Mouse (Mus musculus): Measurements from ENCODE around the gene Glrb. TPM values are rescaled to one million over a fixed set of nuclear protein-coding genes. Genes with fewer than 3 reads are reported as not detected.

Glrb gene
- polyA plus RNA-seq, 1 experiment from 2014 or later: 30.2 TPM

GRCm38 (mm10) chr3:80885174-80885573 lies 28.3 kb downstream of the Glrb start:
- Histone ChIP-seq H3K4me2 (ENCODE audit: low read length) (no peak overlapping the region), H3K36me3 (ENCODE audit: control insufficient read depth, insufficient read depth, low read length) (no peaks in the 10 kb centered on the region; the same call in 1 of the 2 replicates), H3K27me3 (ENCODE audit: control insufficient read depth, insufficient read depth, low read length) (no peaks in the 10 kb centered on the region), H3K4me1 (ENCODE audit: control insufficient read depth, insufficient read depth, low read length) (peaks cover 5% of the 10 kb centered on the region; the same call in 1 of the 2 replicates), H3K9ac (replicated peaks; ENCODE audit: low read length) (no peak overlapping the region), H3K27ac (replicated peaks; ENCODE audit: low read depth, low read length) (no peak overlapping the region), H3K9me3 (ENCODE audit: control insufficient read depth, low read length) (no peaks in the 10 kb centered on the region), H3K4me3 (replicated peaks; ENCODE audit: low read depth, low read length) (no peak overlapping the region)
- ATAC-seq (ENCODE audit: low FRiP score, low TSS enrichment): no peak
- WGBS: 96% methylated on average over 1 of the region's 1 CpGs
- no peak for DNase-seq

GRCm38 (mm10) chr3:80883601-80884000 lies 29.9 kb downstream of the Glrb start:
- WGBS: 88% methylated on average over 6 of the region's 6 CpGs
- no peak overlapping the region for H3K4me3 ChIP-seq (replicated peaks; ENCODE audit: low read depth, low read length)

GRCm38 (mm10) chr3:80880660-80881293 lies 32.7 kb downstream of the Glrb start:
- Histone ChIP-seq H3K4me3 (replicated peaks; ENCODE audit: low read depth, low read length) (no peak overlapping the region), H3K27me3 (ENCODE audit: control insufficient read depth, insufficient read depth, low read length) (no peaks in the 10 kb centered on the region), H3K9me3 (ENCODE audit: control insufficient read depth, low read length) (no peaks in the 10 kb centered on the region), H3K4me2 (ENCODE audit: low read length) (no peak overlapping the region), H3K9ac (replicated peaks; ENCODE audit: low read length) (no peak overlapping the region), H3K36me3 (ENCODE audit: control insufficient read depth, insufficient read depth, low read length) (no peaks in the 10 kb centered on the region; the same call in 1 of the 2 replicates), H3K4me1 (ENCODE audit: control insufficient read depth, insufficient read depth, low read length) (peaks cover 5% of the 10 kb centered on the region; the same call in 1 of the 2 replicates), H3K27ac (replicated peaks; ENCODE audit: low read depth, low read length) (no peak overlapping the region; the same call in 1 of the 2 replicates)
- WGBS: 53% methylated on average over 6 of the region's 6 CpGs
- DNase-seq: peak; percentile 65
- ATAC-seq (ENCODE audit: low FRiP score, low TSS enrichment): no peak; the same call in 1 of the 2 replicates

More at GRCm38 (mm10) chr3:80883601-80884000, 29.9 kb downstream of the Glrb start:
- DNase-seq (no peak), ATAC-seq (ENCODE audit: low FRiP score, low TSS enrichment) (no peak)
- Histone ChIP-seq H3K36me3 (ENCODE audit: control insufficient read depth, insufficient read depth, low read length) (no peaks in the 10 kb centered on the region; the same call in 1 of the 2 replicates), H3K27ac (replicated peaks; ENCODE audit: low read depth, low read length) (no peak overlapping the region), H3K4me1 (ENCODE audit: control insufficient read depth, insufficient read depth, low read length) (peaks cover 5% of the 10 kb centered on the region; the same call in 1 of the 2 replicates), H3K9me3 (ENCODE audit: control insufficient read depth, low read length) (no peaks in the 10 kb centered on the region), H3K4me2 (ENCODE audit: low read length) (no peak overlapping the region), H3K9ac (replicated peaks; ENCODE audit: low read length) (no peak overlapping the region), H3K27me3 (ENCODE audit: control insufficient read depth, insufficient read depth, low read length) (no peaks in the 10 kb centered on the region)

- no peak for ATAC-seq (ENCODE audit: low FRiP score, low TSS enrichment)
- no peak overlapping the region for H3K4me2 ChIP-seq (ENCODE audit: low read length)
- H3K4me3 ChIP-seq (replicated peaks; ENCODE audit: low read depth, low read length): no peak overlapping the region
- WGBS: 49% methylated on average over 5 of the region's 5 CpGs
- no peaks in the 10 kb centered on the region for H3K9me3 ChIP-seq (ENCODE audit: control insufficient read depth, low read length)
- no peak overlapping the region for H3K27ac ChIP-seq (replicated peaks; ENCODE audit: low read depth, low read length)
- H3K9ac ChIP-seq (replicated peaks; ENCODE audit: low read length): no peak overlapping the region
- no peaks in the 10 kb centered on the region for H3K36me3 ChIP-seq (ENCODE audit: control insufficient read depth, insufficient read depth, low read length)
- DNase-seq: no peak
- H3K27me3 ChIP-seq (ENCODE audit: control insufficient read depth, insufficient read depth, low read length): no peaks in the 10 kb centered on the region
- H3K4me1 ChIP-seq (ENCODE audit: control insufficient read depth, insufficient read depth, low read length): peaks cover 5% of the 10 kb centered on the region; the same call in 1 of the 2 replicates
Measured at GRCm38 (mm10) chr3:80878571-80878970, 34.9 kb downstream of the Glrb start.

GRCm38 (mm10) chr3:80874690-80875353 lies 38.6 kb downstream of the Glrb start:
- DNase-seq: no peak

DNA sequence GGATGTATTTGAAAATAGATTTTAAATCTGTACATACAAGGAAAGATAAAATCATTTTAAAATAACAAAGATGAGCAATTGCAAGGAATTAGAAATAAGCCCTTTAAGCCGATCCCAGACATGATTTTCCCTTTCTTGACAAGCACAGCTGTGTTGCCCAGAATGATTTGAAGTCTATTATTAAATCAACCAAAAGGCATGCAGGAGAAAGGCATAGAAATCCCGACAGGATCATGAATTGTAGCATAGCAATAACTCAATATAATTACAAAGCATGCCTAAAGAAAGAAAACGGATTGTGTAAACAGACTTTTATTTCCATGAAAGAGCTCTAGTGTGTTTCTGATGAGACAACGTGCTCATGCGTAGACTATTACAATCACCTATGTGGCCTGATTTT lies 39.4 kb downstream of the Glrb start:
- Histone ChIP-seq H3K4me2 (ENCODE audit: low read length) (no peak overlapping the region), H3K36me3 (ENCODE audit: control insufficient read depth, insufficient read depth, low read length) (no peaks in the 10 kb centered on the region), H3K4me1 (ENCODE audit: control insufficient read depth, insufficient read depth, low read length) (no peaks in the 10 kb centered on the region), H3K9me3 (ENCODE audit: control insufficient read depth, low read length) (no peaks in the 10 kb centered on the region), H3K27me3 (ENCODE audit: control insufficient read depth, insufficient read depth, low read length) (no peaks in the 10 kb centered on the region), H3K9ac (replicated peaks; ENCODE audit: low read length) (no peak overlapping the region), H3K27ac (replicated peaks; ENCODE audit: low read depth, low read length) (no peak overlapping the region), H3K4me3 (replicated peaks; ENCODE audit: low read depth, low read length) (no peak overlapping the region)
- DNase-seq (no peak), ATAC-seq (ENCODE audit: low FRiP score, low TSS enrichment) (no peak)
- 42% methylated on average over 5 of the region's 5 CpGs for WGBS

More at GRCm38 (mm10) chr3:80874690-80875353, 38.6 kb downstream of the Glrb start:
- WGBS: 38% methylated on average over 7 of the region's 7 CpGs
- H3K4me2 ChIP-seq (ENCODE audit: low read length): no peak overlapping the region
- H3K9ac ChIP-seq (replicated peaks; ENCODE audit: low read length): no peak overlapping the region
- H3K4me3 ChIP-seq (replicated peaks; ENCODE audit: low read depth, low read length): no peak overlapping the region
- H3K27me3 ChIP-seq (ENCODE audit: control insufficient read depth, insufficient read depth, low read length): no peaks in the 10 kb centered on the region
- no peaks in the 10 kb centered on the region for H3K9me3 ChIP-seq (ENCODE audit: control insufficient read depth, low read length)
- no peak overlapping the region for H3K27ac ChIP-seq (replicated peaks; ENCODE audit: low read depth, low read length)
- H3K4me1 ChIP-seq (ENCODE audit: control insufficient read depth, insufficient read depth, low read length): no peaks in the 10 kb centered on the region
- no peak for ATAC-seq (ENCODE audit: low FRiP score, low TSS enrichment)
- no peaks in the 10 kb centered on the region for H3K36me3 ChIP-seq (ENCODE audit: control insufficient read depth, insufficient read depth, low read length)

- Histone ChIP-seq H3K9me3 (ENCODE audit: control insufficient read depth, low read length) (no peaks in the 10 kb centered on the region), H3K4me3 (replicated peaks; ENCODE audit: low read depth, low read length) (no peak overlapping the region), H3K27ac (replicated peaks; ENCODE audit: low read depth, low read length) (no peak overlapping the region), H3K9ac (replicated peaks; ENCODE audit: low read length) (no peak overlapping the region), H3K36me3 (ENCODE audit: control insufficient read depth, insufficient read depth, low read length) (no peaks in the 10 kb centered on the region), H3K4me2 (ENCODE audit: low read length) (no peak overlapping the region), H3K4me1 (ENCODE audit: control insufficient read depth, insufficient read depth, low read length) (no peaks in the 10 kb centered on the region), H3K27me3 (ENCODE audit: control insufficient read depth, insufficient read depth, low read length) (no peaks in the 10 kb centered on the region)
- DNase-seq: no peak
- no peak for ATAC-seq (ENCODE audit: low FRiP score, low TSS enrichment)
- 96% methylated on average over 1 of the region's 1 CpGs for WGBS
Measured at GRCm38 (mm10) chr3:80871472-80872171, 41.8 kb downstream of the Glrb start.

DNA sequence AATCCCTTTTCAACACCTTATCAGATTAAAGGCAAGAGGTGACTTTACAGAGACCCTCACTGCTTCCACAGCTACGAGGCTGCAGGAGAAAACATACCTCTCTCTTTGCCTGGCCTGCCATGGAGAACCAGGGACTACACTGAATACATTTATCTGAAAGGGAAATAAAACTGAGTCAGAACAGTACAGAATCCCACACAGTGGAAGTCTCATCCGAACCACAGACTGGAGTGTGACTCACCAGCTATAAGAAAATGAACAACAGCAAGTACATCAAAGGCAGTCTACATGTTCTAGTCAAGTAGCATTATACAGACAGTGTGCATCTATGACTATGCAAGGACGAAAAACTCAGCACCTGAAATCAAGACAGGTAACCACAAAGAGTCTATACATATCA lies 46.1 kb downstream of the Glrb start:
- no peak for DNase-seq
- no peak for ATAC-seq (ENCODE audit: low FRiP score, low TSS enrichment)
- Histone ChIP-seq H3K9me3 (ENCODE audit: control insufficient read depth, low read length) (no peaks in the 10 kb centered on the region), H3K36me3 (ENCODE audit: control insufficient read depth, insufficient read depth, low read length) (no peaks in the 10 kb centered on the region), H3K4me3 (replicated peaks; ENCODE audit: low read depth, low read length) (no peak overlapping the region), H3K27me3 (ENCODE audit: control insufficient read depth, insufficient read depth, low read length) (no peaks in the 10 kb centered on the region), H3K27ac (replicated peaks; ENCODE audit: low read depth, low read length) (no peak overlapping the region), H3K4me2 (ENCODE audit: low read length) (no peak overlapping the region), H3K9ac (replicated peaks; ENCODE audit: low read length) (no peak overlapping the region), H3K4me1 (ENCODE audit: control insufficient read depth, insufficient read depth, low read length) (no peaks in the 10 kb centered on the region)
- 82% methylated on average over 3 of the region's 3 CpGs for WGBS

All from midbrain, embryonic 14.5 days (tissue).